Mouse (Mus musculus): Measurements from ENCODE around the gene Cyp2t4. TPM values are rescaled to one million over a fixed set of nuclear protein-coding genes. Genes with fewer than 3 reads are reported as not detected.

Gene Cyp2t4
- polyA plus RNA-seq, 1 experiment from 2014 or later = 0.19 TPM

DNA sequence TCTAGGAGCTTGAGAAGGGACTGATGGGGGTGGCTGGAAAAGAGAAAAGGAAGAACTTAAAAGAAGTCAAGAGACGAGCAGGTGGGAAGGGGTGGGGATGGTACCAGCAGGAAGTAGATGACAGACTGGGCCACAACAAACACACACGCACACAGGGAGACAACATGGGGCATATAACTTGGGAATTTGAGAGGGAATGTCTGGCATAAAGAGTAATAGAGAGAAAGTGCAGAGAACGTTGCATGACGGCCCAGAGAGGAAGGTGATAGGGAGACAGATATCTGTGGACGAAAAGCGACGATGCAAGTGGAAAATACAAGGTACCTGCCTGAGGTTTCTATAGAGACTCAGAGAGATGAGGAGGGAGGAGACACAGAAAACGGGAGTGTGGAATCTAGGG, 12.2 kb downstream of the Cyp2t4 start:
- H3K27me3 ChIP-seq (ENCODE audit: control insufficient read depth, insufficient read depth, low read length) = no peaks in the 10 kb centered on the region
- H3K36me3 ChIP-seq (replicated peaks; ENCODE audit: control insufficient read depth, insufficient read depth) = peaks cover 50% of the 10 kb centered on the region
- peak overlapping the region; percentile 99 for H3K27ac ChIP-seq
- H3K4me2 ChIP-seq (replicated peaks) = peak overlapping the region; percentile 64
- 4% methylated on average over 8 of the region's 8 CpGs for WGBS
- ATAC-seq (ENCODE audit: low FRiP score) = 0 out of 2 replicates have a peak, but pooled peaks have one; percentile 0
- peaks cover 47% of the 10 kb centered on the region for H3K4me1 ChIP-seq (replicated peaks; ENCODE audit: control insufficient read depth, insufficient read depth, low read length)
- no peaks in the 10 kb centered on the region for H3K9me3 ChIP-seq (ENCODE audit: control insufficient read depth, low read length)
- H3K4me3 ChIP-seq (replicated peaks; ENCODE audit: low read length) = peak overlapping the region; percentile 88
- no peak for DNase-seq (ENCODE audit: low spot score)
- peak overlapping the region; percentile 88 for H3K9ac ChIP-seq

DNA sequence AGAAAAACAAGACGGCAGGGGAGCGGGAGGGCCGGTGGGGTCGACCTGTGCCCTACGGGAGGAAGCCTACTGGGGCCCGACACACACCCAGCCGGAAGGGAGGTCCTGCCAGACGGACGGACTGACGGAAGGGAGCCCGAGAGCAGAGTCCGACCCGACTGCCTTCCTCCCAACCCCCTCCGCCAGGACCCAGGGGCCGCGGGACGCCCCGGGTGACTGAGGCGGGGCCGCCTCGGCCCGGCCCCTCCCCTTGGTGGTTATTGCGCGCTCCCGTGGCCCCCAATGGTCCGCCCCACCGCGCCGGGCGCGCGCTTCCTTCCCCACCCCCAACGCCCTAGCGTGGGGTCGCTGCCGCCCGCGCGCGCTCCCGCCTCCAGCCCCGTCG, 12.7 kb downstream of the Cyp2t4 start:
- Histone ChIP-seq H3K4me1 (replicated peaks; ENCODE audit: control insufficient read depth, insufficient read depth, low read length) (peaks cover 47% of the 10 kb centered on the region), H3K36me3 (replicated peaks; ENCODE audit: control insufficient read depth, insufficient read depth) (peaks cover 52% of the 10 kb centered on the region), H3K9ac (peak overlapping the region; percentile 88), H3K27me3 (ENCODE audit: control insufficient read depth, insufficient read depth, low read length) (no peaks in the 10 kb centered on the region), H3K9me3 (ENCODE audit: control insufficient read depth, low read length) (no peaks in the 10 kb centered on the region), H3K27ac (peak overlapping the region; percentile 99), H3K4me2 (replicated peaks) (peak overlapping the region; percentile 64), H3K4me3 (replicated peaks; ENCODE audit: low read length) (peak overlapping the region; percentile 88)
- under 1% methylated on average over 24 of the region's 43 CpGs for WGBS
- DNase-seq (ENCODE audit: low spot score) = peak; percentile 79
- peak; percentile 57 for ATAC-seq (ENCODE audit: low FRiP score)

DNA sequence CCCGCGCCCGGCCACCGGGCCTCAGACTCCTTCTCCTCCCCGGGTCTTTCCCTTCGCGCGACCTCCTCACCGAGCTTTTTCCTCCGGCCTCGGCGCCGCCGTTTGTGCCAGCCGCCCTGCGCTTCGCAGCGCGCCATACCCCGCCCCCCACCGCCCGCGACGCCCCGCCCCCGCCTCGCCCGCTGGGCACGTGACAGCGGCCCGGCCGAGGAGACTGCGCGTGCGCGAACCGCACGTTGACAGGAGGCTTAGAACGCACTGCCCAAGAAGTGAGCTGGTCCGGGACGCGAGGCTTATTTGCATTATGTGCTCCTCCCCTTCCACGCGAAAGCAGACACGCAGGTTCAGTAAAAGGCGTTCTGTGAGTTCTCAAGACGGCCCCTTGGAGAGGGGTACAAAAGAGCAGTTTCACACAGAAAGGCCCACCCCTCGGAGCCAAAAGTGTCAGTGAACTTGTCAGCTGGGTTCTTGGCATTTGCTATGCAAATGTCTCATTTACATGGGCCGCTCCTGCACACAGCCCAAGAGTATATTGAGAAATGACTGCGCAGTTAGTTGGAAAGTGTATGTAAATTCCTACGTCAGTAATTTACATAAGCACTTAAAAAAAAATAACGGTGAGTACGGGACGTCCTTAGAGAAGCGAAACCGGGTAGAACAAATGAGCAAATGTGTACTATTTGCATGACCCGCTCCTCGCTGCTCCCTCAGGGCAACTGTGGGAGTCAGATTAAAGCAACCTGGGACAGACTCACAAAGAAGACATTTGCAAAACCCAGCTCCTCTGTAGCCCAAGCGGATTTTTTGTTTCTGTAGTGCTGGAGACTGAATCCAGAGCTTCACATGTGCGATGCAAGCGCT, 13.3 kb downstream of the Cyp2t4 start, which contains the start of gene Egln2:
TSS of gene Egln2 (minus strand) at position 189 of the 861 bp plus-strand sequence.
- Histone ChIP-seq H3K27me3 (ENCODE audit: control insufficient read depth, insufficient read depth, low read length) (no peaks in the 10 kb centered on the region), H3K36me3 (replicated peaks; ENCODE audit: control insufficient read depth, insufficient read depth) (peaks cover 52% of the 10 kb centered on the region), H3K9ac (peak within 1 kb of the TSS; percentile 88), H3K9me3 (ENCODE audit: control insufficient read depth, low read length) (no peaks in the 10 kb centered on the region), H3K4me2 (replicated peaks) (peak within 1 kb of the TSS; percentile 64), H3K4me1 (replicated peaks; ENCODE audit: control insufficient read depth, insufficient read depth, low read length) (peaks cover 43% of the 10 kb centered on the region), H3K27ac (peak within 1 kb of the TSS; percentile 99), H3K4me3 (replicated peaks; ENCODE audit: low read length) (peak within 1 kb of the TSS; percentile 88)
- DNase-seq (ENCODE audit: low spot score) (peak; percentile 95), ATAC-seq (ENCODE audit: low FRiP score) (peak; percentile 86)
- WGBS = 2% methylated on average over 61 of the region's 61 CpGs

DNA sequence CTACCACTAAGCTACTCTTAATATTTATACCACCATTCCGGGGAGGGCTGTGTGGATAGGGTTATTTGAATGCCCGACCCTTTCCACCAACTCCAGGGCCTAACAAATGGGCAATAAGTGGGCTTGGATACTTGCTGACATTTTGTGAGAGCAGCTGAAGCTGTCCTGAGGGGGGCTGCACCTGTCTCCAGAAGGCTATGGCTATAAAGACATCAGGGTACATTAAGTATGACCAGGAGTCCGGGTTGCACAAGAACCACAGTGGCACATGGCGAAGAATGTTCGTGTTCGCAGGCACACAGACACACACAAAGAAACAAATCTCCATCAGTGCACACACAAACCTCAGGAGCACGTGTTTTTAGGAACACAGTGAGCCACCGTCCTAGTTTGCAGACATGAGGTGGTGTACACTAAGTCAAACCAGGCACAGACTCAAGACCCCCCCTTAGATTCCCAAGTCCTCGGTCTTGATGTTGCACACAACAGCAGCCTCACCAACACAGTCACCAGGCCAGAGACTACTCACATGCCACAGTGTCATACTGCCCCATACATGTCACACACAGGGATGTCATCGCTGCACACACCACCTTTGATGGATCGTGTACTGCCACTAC, 14.1 kb downstream of the Cyp2t4 start:
- H3K36me3 ChIP-seq (replicated peaks; ENCODE audit: control insufficient read depth, insufficient read depth) = peaks cover 53% of the 10 kb centered on the region
- no peak for DNase-seq (ENCODE audit: low spot score)
- peak overlapping the region; percentile 99 for H3K27ac ChIP-seq
- 79% methylated on average over 11 of the region's 11 CpGs for WGBS
- H3K4me1 ChIP-seq (replicated peaks; ENCODE audit: control insufficient read depth, insufficient read depth, low read length) = peaks cover 35% of the 10 kb centered on the region
- peak overlapping the region; percentile 88 for H3K9ac ChIP-seq
- H3K9me3 ChIP-seq (ENCODE audit: control insufficient read depth, low read length) = no peaks in the 10 kb centered on the region
- ATAC-seq (ENCODE audit: low FRiP score) = no peak
- peak overlapping the region; percentile 88 for H3K4me3 ChIP-seq (replicated peaks; ENCODE audit: low read length)
- no peaks in the 10 kb centered on the region for H3K27me3 ChIP-seq (ENCODE audit: control insufficient read depth, insufficient read depth, low read length)
- H3K4me2 ChIP-seq (replicated peaks) = peak overlapping the region; percentile 64

DNA sequence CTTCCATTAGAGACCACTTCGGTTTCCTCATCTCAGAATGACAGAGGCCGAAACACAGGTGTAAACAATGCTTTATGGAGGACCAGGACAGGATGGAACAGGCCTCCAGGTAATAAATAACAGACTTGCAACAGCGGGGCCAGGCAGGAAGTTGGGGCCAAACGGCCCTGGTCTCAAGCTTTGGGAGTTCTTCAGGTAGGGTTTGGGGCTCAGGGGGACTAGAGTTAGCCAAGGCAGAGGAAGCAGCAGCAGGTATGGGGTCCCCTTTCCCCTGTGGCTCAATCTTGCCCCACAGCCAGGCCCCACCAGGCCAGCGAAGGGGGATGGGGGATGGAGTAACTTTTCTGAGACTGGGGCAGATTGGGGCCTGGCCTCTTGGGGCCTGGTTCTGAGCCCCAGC, 14.9 kb downstream of the Cyp2t4 start:
- no peak for ATAC-seq (ENCODE audit: low FRiP score)
- no peak overlapping the region for H3K27ac ChIP-seq
- peaks cover 53% of the 10 kb centered on the region for H3K36me3 ChIP-seq (replicated peaks; ENCODE audit: control insufficient read depth, insufficient read depth)

DNA sequence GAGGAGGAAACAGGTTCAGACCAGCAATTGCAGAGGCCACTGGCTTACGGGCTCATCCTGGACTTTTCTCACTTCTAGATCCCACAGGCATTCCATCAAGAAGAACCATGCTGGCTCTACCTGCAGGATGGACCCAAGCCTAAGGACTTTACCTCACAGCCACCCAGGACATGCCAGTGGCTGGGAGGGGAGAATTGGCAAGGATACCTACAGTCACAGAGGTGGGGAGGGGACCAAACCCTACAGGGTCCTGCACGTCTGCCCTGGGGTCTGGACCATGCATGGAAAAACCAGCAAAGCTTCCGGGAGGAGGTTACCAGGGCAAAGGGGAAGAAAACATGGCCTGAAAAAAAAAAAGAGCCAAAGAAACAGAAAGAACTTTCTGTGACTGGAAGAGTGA, 17.5 kb downstream of the Cyp2t4 start:
- ATAC-seq (ENCODE audit: low FRiP score) (no peak), DNase-seq (ENCODE audit: low spot score) (no peak)
- WGBS = 96% methylated on average over 3 of the region's 3 CpGs
- Histone ChIP-seq H3K4me2 (replicated peaks) (no peak overlapping the region), H3K27ac (no peak overlapping the region), H3K9me3 (ENCODE audit: control insufficient read depth, low read length) (no peaks in the 10 kb centered on the region), H3K4me3 (replicated peaks; ENCODE audit: low read length) (no peak overlapping the region), H3K9ac (no peak overlapping the region), H3K36me3 (replicated peaks; ENCODE audit: control insufficient read depth, insufficient read depth) (peaks cover 50% of the 10 kb centered on the region), H3K4me1 (replicated peaks; ENCODE audit: control insufficient read depth, insufficient read depth, low read length) (peaks cover 5% of the 10 kb centered on the region; the same call in 1 of the 2 replicates), H3K27me3 (ENCODE audit: control insufficient read depth, insufficient read depth, low read length) (no peaks in the 10 kb centered on the region)

More for the DNA sequence above, 14.9 kb downstream of the Cyp2t4 start:
- 96% methylated on average over 5 of the region's 5 CpGs for WGBS
- no peak for DNase-seq (ENCODE audit: low spot score)
- Histone ChIP-seq H3K9ac (no peak overlapping the region), H3K9me3 (ENCODE audit: control insufficient read depth, low read length) (no peaks in the 10 kb centered on the region), H3K4me2 (replicated peaks) (no peak overlapping the region), H3K4me1 (replicated peaks; ENCODE audit: control insufficient read depth, insufficient read depth, low read length) (peaks cover 28% of the 10 kb centered on the region), H3K27me3 (ENCODE audit: control insufficient read depth, insufficient read depth, low read length) (no peaks in the 10 kb centered on the region), H3K4me3 (replicated peaks; ENCODE audit: low read length) (no peak overlapping the region)

DNA sequence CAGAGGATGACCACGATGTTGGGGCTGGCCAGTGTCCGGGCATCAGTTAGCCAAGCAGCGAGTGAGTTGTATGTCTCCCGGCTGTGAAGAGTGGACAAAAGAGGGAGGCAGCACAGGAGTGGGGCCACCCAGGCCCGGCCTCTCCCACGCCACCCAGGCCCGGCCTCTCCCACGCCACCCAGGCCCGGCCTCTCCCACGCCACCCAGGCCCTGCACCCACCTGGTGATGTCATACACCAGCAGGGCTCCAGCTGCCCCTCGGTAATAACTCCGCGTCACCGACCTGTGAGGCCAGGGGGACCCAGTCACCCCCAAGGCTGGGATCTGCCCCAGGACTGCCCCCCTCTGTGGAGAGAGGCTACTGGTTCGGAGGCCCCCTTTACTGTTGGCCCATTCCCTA, 21.0 kb downstream of the Cyp2t4 start:
- ATAC-seq (ENCODE audit: low FRiP score) (no peak), DNase-seq (ENCODE audit: low spot score) (no peak)
- H3K4me2 ChIP-seq (replicated peaks) = no peak overlapping the region
- H3K27ac ChIP-seq = no peak overlapping the region
- peaks cover 47% of the 10 kb centered on the region for H3K36me3 ChIP-seq (replicated peaks; ENCODE audit: control insufficient read depth, insufficient read depth)
- no peaks in the 10 kb centered on the region for H3K9me3 ChIP-seq (ENCODE audit: control insufficient read depth, low read length)
- WGBS = 95% methylated on average over 15 of the region's 15 CpGs
- peaks cover 8% of the 10 kb centered on the region for H3K4me1 ChIP-seq (replicated peaks; ENCODE audit: control insufficient read depth, insufficient read depth, low read length)
- no peaks in the 10 kb centered on the region for H3K27me3 ChIP-seq (ENCODE audit: control insufficient read depth, insufficient read depth, low read length)
- H3K9ac ChIP-seq = no peak overlapping the region
- no peak overlapping the region for H3K4me3 ChIP-seq (replicated peaks; ENCODE audit: low read length)

DNA sequence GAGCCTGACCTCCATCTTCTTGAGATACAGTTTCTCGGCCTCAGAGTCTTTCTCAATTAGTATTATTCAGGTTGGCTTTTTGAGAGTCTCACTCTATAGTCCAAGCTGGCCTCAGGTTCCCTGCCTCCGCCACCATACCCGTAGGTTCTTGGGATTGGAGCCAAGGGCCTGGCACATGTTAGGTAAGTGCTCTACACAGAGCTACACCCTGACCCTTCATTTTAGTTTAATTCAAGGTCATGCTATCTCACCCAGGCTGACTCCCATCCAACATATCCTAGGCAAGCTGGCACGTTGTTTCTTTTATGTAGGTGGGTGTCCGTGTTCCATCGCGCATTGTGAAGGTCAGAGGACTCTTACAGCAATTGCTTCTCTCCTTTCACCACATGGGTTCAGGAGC, 21.4 kb downstream of the Cyp2t4 start:
- H3K4me1 ChIP-seq (replicated peaks; ENCODE audit: control insufficient read depth, insufficient read depth, low read length) = peaks cover 9% of the 10 kb centered on the region
- H3K4me3 ChIP-seq (replicated peaks; ENCODE audit: low read length) = no peak overlapping the region
- H3K27me3 ChIP-seq (ENCODE audit: control insufficient read depth, insufficient read depth, low read length) = no peaks in the 10 kb centered on the region
- DNase-seq (ENCODE audit: low spot score) (no peak), ATAC-seq (ENCODE audit: low FRiP score) (no peak)
- no peak overlapping the region for H3K27ac ChIP-seq
- WGBS = 97% methylated on average over 7 of the region's 7 CpGs
- H3K36me3 ChIP-seq (replicated peaks; ENCODE audit: control insufficient read depth, insufficient read depth) = peaks cover 46% of the 10 kb centered on the region
- H3K9ac ChIP-seq = no peak overlapping the region
- no peaks in the 10 kb centered on the region for H3K9me3 ChIP-seq (ENCODE audit: control insufficient read depth, low read length)
- H3K4me2 ChIP-seq (replicated peaks) = no peak overlapping the region

DNA sequence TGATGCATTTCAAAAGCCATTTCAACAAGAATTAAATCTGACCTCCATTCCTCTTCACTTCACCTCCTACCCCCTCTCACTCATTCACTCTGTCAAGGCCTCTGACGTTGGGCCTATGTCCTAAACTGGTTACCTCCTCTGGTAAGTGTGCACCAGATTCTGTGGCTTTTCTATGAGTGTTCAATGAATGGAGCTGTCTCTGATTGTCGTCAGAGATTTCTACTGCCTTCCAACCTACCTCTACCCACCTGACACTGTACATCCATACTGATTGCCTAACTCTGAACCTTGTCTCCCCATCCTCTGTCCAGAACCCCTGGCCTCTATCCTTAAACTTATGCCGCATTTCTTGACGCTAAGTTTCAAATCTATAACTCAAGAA, 24.4 kb downstream of the Cyp2t4 start:
- Histone ChIP-seq H3K27ac (peak overlapping the region; percentile 88), H3K36me3 (replicated peaks; ENCODE audit: control insufficient read depth, insufficient read depth) (peaks cover 23% of the 10 kb centered on the region), H3K27me3 (ENCODE audit: control insufficient read depth, insufficient read depth, low read length) (no peaks in the 10 kb centered on the region), H3K4me1 (replicated peaks; ENCODE audit: control insufficient read depth, insufficient read depth, low read length) (peaks cover 13% of the 10 kb centered on the region), H3K9me3 (ENCODE audit: control insufficient read depth, low read length) (no peaks in the 10 kb centered on the region), H3K4me3 (replicated peaks; ENCODE audit: low read length) (peak overlapping the region; percentile 70), H3K4me2 (replicated peaks) (peak overlapping the region; percentile 53), H3K9ac (peak overlapping the region; percentile 58)
- 24% methylated on average over 4 of the region's 4 CpGs for WGBS
- ATAC-seq (ENCODE audit: low FRiP score) (peak; percentile 0; the same call in 1 of the 2 replicates), DNase-seq (ENCODE audit: low spot score) (no peak)
